Mouse (Mus musculus): Measurements from ENCODE around the gene Osbpl10. TPM values are rescaled to one million over a fixed set of nuclear protein-coding genes. Genes with fewer than 3 reads are reported as not detected.
"Not testable (repeated sequence)": the region's sequence is repeated elsewhere in the genome, so short reads cannot be mapped to it uniquely, and the experiment has no call there.

The Osbpl10 gene
- total RNA-seq, 2 experiments from 2014 or later: 56.5 to 57.6 TPM

DNA sequence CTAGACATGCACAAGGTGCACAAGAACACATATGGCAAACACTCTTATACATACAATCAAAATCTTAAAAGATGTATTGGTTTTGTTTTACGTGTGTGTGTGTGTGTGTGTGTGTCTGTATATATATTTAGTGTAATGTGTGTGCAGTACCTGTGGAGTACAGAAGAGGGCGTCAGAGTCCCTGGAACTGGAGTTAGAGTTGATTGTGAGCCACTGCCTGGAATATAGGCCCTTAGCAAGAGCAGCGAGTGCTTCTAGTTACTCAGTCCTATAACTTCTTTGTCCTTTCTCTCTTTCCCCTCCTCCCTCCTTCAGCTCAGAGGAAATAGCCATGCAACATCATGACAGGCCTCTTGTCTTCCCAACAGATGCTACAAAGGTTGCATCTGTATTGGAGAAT is 44.8 kb downstream of the Osbpl10 start:
- peak in 1 of 2 experiments; percentile 58 for DNase-seq (ENCODE audit: low spot score in 2 of 2)
- intact Hi-C loops (cut with DNase I): no loop called here

DNA sequence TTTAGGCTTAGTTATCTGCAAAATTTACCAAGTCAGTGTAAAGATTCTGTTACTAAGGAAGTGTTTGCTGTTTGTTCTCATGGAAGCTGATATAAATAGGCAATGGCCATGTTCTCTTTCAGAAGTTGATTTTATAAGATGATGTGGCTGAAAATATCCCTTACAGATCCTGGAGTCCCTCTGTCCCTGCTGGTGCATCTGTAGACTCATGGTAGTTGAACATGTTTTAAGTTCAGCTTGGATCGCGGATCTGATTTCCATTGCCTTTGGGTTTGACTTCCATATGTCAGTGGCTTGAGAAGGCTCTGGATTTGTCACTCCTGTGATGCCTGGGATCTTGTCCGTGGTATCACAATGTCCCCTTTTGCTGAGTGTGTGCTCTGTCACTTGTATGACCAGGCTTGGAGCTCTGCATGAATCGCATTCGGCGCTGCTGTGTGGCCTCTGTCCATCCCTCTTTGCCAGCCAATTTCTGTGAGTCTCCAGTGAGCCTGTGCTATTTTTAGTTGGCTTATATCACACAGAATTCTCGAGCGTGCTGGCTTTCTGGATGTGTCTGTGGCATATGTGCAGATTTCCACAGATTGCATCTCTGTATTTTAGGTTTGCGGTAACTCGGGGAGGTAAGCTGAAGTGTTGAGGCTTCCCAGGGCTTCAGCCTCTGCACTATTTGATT is 45.5 kb downstream of the Osbpl10 start:
- DNase-seq (ENCODE audit: low spot score in 2 of 2): peak; percentile 58 to 87
- intact Hi-C loops (cut with DNase I): no loop called here

- intact Hi-C loops (cut with DNase I): no loop called here
Observed at GRCm38 (mm10) chr9:115029307-115029706, 50.9 kb downstream of the Osbpl10 start.

DNA sequence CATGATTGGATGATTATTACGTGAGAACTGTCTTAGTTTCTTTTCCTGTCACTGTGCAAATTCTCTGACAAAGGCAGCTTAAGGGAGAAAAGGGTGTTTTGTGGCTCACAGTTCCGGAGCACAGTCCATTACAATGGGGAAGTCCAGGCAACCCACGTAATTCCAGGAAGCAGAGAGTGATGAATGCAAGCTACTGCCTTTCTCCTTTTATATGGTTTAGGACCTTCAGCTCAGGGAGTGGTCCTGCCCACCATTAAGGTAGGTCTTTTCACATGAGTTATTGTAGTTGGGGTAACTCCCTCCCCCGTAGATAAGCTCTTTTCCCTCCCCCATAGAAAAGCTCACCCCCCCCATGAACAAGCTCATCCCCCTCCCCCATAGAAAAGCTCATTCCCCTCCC is 52.2 kb downstream of the Osbpl10 start:
- intact Hi-C loops (cut with DNase I): no loop called here
- DNase-seq (ENCODE audit: low spot score in 2 of 2): no peak

More at GRCm38 (mm10) chr9:115029307-115029706, 50.9 kb downstream of the Osbpl10 start:
- DNase-seq (ENCODE audit: low spot score in 2 of 2): no peak

GRCm38 (mm10) chr9:115031046-115031445 is 52.7 kb downstream of the Osbpl10 start:
- DNase-seq (ENCODE audit: low spot score in 2 of 2); intact Hi-C loops (cut with DNase I): not testable (repeated sequence)

DNA sequence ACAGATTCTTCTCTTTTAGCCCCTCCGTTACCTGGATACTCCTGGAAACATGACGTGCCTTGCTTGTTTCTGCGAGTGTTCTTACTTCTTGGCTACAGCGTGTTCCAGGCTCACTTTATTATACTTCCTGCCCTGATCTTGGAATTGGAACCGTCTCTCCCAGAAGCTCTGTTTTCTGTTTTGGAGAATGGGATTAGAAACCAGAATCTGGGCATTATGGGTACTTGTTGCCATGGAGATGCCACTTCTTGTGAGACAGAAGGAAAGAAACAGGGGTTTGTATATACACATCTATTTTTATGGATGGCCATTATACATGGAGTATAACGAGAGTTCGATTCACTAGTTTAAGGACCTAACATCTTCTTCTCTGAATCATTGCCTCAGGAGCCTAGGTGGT is 54.4 kb downstream of the Osbpl10 start:
- intact Hi-C loops (cut with DNase I): no loop called here
- DNase-seq (ENCODE audit: low spot score in 2 of 2): peak; percentile 51 to 55

GRCm38 (mm10) chr9:115034271-115034670 is 55.9 kb downstream of the Osbpl10 start:
- no peak for DNase-seq (ENCODE audit: low spot score in 2 of 2)
- intact Hi-C loops (cut with DNase I): no loop called here

- DNase-seq (ENCODE audit: low spot score in 2 of 2): no peak
- intact Hi-C loops (cut with DNase I): no loop called here
Observed at GRCm38 (mm10) chr9:115034788-115035187, 56.4 kb downstream of the Osbpl10 start.

DNA sequence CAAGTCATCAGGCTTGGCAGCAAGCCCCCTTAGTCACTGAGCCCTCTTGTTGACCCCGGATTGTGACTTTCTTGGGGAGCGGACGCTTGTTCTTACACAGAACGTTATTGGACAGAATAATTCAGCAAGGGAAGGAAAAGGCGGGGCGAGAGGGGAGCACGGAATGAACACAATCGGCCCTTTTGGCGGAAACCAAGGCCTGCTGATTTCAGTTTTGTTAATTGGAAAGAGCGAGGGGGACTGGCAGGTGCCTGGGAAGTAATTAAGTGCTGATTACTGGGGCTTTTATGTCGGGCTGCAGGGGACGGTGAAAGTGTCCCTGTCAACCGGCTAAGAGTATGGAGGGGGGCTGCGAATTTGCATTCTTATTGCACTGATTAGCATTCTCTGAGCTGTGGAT is 59.8 kb downstream of the Osbpl10 start:
- no peak for DNase-seq (ENCODE audit: low spot score in 2 of 2)
- intact Hi-C loops (cut with DNase I): no loop called here

DNA sequence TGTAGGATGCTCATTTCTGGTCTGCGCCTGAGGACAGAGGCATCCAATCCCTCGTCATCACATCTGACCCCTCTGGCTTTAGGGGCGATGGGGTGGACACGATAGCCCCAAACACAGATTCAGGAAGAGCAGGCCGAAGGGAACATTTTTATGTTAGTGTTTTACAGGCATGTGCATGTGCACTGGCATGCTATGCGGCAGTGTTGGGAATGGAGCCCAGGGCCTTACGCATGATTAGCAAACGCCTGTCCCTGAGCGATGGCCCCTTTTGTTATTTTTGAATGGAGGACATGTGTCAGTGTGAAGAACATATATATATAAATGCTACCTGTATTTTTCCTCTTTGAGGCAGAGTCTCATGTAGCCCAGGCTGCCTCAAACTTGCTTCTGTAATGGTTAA is 60.3 kb downstream of the Osbpl10 start:
- intact Hi-C loops (cut with DNase I): no loop called here
- no peak for DNase-seq (ENCODE audit: low spot score in 2 of 2)

DNA sequence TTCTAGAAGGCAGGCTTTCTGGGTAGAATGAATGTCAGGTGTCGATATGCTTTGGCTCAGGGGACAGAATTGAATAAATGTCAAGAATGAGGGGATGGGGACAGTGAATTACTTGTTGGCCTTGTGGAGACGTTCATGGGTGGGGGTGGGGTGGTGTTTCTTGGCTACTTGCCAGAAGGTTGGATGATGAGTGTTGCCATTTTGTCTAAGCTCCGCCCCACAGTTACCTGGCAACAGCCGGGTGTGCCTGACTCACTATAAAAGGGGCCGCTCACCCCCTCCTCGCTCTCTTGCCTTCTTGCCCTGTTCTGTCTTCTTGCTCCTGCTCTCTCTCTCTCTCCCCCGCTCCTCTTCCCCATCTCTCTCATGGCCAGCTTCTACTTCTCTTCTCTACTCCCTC is 60.9 kb downstream of the Osbpl10 start:
- DNase-seq (ENCODE audit: low spot score in 2 of 2): no peak
- intact Hi-C loops (cut with DNase I): no loop called here

DNA sequence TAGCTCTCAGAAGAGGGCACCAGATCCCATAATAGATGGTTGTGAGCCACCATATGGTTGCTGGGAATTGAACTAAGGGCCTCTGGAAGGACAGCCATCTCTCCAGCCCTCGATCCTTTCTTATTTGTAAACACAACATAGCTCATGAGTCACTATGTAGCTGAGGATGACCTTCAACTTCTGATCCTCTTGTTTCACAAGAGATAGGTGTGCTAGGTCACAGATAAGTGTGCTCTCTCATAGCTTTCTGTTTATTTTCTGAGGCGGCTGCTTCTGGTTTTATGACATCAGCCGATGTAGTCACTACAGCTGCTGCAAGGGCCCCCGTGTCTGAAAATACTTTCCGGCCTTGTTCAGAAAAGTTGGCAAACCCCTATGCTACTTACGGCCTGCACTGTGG is 64.2 kb downstream of the Osbpl10 start:
- intact Hi-C loops (cut with DNase I): no loop called here
- DNase-seq (ENCODE audit: low spot score in 2 of 2): no peak

- intact Hi-C loops (cut with DNase I): no loop called here
- DNase-seq (ENCODE audit: low spot score in 2 of 2): no peak
Observed at GRCm38 (mm10) chr9:115042971-115043706, 64.8 kb downstream of the Osbpl10 start.

- peak; percentile 48 to 65 for DNase-seq (ENCODE audit: low spot score in 2 of 2)
- intact Hi-C loops (cut with DNase I): no loop called here
Observed at GRCm38 (mm10) chr9:115043881-115044770, 65.8 kb downstream of the Osbpl10 start.

GRCm38 (mm10) chr9:115045087-115045800 is 66.9 kb downstream of the Osbpl10 start:
- no peak for DNase-seq (ENCODE audit: low spot score in 2 of 2)
- intact Hi-C loops (cut with DNase I): no loop called here

GRCm38 (mm10) chr9:115046701-115047100 is 68.3 kb downstream of the Osbpl10 start:
- intact Hi-C loops (cut with DNase I): no loop called here
- DNase-seq (ENCODE audit: low spot score in 2 of 2): no peak

- intact Hi-C loops (cut with DNase I): no loop called here
- no peak for DNase-seq (ENCODE audit: low spot score in 2 of 2)
Observed at GRCm38 (mm10) chr9:115048340-115048739, 70.0 kb downstream of the Osbpl10 start.

DNA sequence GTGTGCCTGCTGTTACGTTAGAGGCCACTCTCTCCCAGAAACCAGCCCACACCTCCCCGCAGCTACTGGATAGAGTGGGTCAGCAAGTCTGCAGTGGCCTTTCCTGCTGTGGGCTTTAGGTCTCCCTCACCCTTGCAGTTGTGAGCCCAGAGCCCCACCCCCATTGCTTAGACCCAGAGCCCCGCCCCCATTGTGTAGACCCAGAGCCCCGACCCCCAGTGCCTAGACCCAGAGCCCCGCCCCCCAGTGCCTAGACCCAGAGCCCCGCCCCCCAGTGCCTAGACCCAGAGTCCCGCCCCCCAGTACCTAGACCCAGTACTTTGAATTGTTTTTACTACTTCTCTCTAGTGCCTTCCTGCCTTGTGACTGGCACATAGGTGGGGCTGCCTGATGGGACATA is 70.5 kb downstream of the Osbpl10 start:
- intact Hi-C loops (cut with DNase I): no loop called here
- no peak for DNase-seq (ENCODE audit: low spot score in 2 of 2)

- DNase-seq (ENCODE audit: low spot score in 2 of 2): no peak
- intact Hi-C loops (cut with DNase I): no loop called here
Observed at GRCm38 (mm10) chr9:115049981-115050720, 71.8 kb downstream of the Osbpl10 start.
